Mouse (Mus musculus) forelimb bud, embryonic 11.5 days (tissue): ENCODE measurements around the gene Zfp580.
"Not testable (repeated sequence)": the region's sequence is repeated elsewhere in the genome, so short reads cannot be mapped to it uniquely, and the experiment has no call there.

Experiments
- DNase-seq: peaks from one replicate; pipeline ENCODE4 v3.0.0-alpha.2; 2012; ENCODE audit warnings: low read depth, low spot score

The Zfp580 gene

DNA sequence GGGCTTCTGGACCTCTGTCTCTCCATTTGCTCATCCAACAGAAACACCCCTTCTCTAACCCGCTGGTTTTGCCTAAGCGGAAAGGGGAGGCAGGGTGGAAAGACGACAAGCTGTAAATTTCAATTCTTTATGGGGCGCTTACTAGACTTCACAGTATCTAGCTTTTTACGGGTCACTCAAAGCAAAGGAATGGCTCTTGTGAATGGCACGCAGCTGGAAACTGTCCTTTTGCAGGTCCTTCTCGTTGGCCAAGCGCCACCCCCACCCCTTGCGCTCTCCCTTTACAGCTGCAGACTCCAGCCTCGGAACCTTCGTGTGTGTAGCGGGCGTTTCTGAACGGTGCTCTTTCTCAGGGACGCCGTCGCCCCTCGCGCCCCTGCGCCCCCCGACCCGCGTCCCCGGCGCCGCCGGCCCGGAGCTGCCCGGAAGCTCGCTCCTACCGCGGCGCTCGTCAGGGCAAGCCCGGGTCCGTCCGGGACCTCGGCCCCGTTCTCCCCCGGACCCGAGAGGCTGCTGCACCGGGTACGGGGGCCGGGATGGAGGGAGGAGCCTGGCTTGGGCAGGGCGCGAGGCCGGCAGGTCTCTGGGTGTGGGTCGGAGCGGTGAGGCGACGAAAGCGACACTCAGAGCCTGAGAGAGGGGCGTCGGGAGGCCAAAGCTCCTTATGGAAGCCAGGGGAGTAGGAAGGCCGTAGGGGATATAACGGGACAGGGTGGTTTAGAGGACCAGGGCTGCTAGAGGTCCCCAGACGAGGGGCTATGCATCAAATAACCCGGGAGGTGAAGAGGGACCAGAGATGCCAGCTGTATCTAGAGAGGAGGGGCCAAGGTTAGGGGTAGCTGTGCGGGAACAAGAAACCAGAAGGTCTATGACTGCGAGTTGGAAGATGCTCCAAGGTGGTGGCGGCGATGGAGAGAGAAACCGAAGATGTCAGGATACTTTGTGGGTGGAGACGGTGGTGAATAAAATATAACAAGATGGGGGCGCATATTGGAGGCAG lies at the start of gene Zfp580:
TSS of gene Zfp580 (plus strand) at position 346 of the 1,000 bp plus-strand sequence.
- peak; percentile 84 for DNase-seq

DNA sequence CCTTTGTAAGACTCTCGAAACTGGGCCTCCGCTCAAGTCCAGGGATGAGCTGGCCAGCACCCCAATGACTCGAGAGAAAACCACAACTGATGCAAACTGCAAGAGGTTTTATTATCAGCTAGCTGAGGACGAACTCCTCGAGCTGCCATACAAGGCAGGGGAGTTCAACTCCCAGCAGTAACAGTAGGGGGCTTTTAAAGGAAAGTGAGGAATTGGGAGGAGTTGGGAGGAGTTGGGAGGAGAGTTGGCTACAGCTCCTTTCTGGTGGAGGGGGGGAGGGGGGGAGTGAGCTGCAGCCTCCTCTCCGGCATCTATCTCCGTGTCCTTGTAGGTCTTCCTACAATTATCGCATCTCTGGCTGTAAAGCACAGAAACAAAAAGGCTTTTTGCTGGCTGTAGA lies 48.5 kb upstream of the Zfp580 start:
- DNase-seq, result not testable (repeated sequence)

DNA sequence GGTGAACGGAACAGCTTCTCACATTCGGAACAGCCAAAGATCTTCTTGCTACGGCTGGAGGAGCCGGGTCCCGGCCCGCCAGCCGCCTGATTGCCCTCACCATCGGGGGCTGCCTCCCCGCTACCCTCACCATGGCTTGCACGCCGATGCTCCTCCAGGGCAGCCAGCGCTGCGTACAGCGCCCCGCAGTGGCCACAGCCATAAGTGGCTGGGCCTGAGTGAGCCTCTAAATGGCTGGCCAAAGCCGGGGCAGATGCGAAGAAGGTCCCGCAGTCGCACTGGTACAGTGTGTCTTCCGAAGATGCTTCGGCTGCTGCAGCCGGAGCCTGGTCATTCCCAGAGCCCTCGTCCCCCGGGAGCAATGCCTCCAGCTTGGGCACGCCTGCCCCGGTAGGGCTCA lies 43.1 kb upstream of the Zfp580 start:
- no peak for DNase-seq

DNA sequence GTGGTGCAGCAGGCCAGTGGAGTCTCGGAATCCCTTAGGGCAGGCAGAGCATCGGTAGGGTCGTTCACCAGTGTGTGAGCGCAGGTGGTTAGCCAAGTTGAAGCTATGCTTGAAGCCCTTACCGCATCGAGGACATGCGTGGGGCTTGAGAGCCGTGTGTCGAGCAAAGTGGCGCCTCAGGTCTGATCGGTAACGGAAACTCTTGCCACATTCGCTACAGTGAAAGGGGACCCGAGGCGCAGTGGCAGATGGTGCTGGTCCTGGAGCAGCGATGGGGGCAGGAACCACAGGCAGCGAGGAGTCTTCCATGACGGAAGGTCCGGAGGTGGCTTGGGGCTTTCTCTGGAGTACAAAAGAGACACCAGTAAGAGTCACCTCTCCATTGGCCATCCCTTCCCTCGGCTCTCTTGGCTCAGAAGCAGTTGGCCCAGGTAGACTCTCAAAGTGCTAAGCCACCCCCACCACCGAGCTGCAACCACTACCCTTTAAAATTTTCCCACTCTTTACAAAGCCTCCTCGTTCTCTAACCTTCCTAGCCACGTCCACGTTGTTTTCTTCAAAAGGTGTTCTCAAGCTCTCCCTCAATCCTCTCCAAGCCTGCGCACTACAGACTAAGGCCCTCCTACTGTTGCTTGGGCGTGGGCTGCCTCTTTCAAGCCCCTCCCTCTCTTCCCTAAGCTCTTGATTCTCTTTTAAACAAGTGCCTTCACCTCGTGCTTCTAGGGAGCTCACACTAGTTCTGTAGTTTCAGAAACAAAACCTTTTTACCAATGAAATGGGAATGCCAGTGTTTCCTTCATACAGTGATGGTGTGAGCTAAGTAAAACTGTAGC lies 38.4 kb upstream of the Zfp580 start:
- DNase-seq, result no peak

DNA sequence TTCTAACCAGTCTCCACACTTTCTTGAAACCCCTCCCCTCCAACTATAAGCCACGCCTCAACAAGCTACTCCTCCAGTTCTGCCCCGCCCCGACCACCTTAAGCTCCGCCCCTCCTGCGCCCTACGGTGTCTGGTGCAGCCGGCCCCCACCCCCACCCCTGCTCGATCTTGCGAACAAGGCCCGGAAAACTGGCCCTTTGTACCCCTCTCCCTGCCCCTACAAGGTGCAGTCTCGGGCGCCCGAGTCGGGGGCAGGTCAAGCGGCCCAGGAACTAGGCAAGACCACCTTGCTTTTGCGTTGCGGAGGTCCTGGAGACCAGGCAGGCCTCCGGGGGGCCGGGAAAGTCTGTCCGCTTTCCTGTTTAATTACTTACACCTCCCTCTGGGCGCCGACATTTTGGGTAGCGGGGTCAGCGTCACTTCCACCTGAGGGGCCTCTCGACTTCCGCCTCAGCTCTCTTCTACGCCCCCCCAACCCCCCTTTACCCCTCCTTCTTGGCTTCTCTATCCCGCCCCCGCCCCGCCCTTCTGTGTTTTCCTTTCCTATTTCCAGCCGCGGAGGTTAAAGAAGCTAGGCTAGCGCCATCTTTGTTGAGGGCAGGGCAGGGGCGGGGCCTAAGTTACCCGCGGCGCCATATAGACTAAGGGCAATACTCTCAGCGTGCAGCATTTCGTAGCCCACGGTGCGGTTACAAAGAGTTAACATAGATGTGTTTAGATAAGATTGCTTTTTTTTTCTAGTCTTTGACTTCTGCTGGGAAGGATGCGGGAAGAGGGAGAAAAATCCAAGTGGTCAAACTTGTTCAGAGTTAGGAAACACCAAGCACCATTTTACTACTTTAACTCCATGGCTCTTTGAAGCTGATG lies 36.9 kb upstream of the Zfp580 start, which contains the start of the genes Zfp524 and Fiz1:
TSS of gene Zfp524 (plus strand) at position 165 of the 867 bp plus-strand sequence.
TSS of gene Fiz1 (minus strand) at position 447 of the 867 bp plus-strand sequence.
- peak; percentile 98 for DNase-seq

DNA sequence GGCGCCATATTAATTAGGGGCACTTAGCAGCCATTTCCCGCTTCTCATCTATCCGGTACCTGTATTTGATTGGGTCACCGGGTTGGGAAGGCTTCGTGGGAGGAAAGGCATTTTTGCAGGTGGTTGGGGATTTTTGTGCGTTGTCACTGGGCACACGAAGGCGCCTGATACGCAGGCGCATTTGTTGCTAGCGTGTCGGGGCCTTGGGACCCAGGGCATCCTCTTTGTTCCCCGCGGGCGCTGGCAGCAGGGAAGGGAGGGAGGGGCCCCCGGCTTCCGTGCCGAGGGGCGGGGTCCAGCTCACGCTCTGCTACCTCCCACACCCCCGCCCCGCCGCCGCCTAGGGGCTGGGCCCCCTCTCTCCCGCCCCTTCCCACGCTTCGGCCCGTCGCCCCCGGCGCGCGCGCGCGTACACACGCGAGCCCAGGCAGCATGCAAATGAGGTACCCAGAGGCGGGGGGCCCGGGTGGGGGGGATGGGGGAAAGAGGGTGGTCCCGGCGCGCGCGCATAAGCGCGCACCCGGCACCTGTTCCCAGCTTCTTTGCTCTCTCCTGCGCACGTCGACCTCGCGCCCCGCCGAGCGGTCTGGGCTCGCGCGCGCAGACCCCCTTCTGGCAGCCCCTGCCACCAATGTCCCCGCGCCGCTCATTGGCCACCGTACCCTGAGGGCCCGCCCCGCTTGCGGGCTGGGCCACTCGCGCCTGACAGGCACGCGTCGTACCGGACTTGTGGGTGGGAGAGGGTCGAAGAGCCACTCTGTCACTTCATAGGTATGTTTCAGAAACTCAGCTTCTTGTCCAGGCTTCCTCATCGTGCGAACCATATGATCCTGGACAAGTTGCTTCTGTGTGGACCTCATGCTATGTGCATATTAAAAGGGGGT lies 36.0 kb upstream of the Zfp580 start, which contains the start of gene Gm44973:
TSS of gene Gm44973 (plus strand) at position 379 of the 884 bp plus-strand sequence.
- DNase-seq, result peak; percentile 94

DNA sequence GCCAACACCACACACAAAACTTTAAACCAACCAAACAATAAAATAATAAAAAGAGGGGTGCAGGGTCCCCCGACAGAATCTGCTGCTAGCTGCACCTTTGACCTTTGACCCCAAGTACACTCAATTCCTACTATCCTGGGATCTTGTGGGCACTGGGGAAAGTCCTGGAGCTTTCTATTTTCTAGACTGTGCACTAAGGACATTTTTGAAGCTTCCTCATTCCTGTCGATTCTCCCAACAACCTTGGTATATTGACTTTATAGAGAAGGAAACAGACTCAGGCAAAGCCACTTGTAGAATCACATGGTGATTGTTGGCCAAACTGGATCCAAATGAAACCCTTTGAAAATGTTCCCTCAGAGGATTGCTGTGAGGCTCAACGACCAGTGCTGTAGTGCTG lies 35.3 kb upstream of the Zfp580 start:
- no peak for DNase-seq

DNA sequence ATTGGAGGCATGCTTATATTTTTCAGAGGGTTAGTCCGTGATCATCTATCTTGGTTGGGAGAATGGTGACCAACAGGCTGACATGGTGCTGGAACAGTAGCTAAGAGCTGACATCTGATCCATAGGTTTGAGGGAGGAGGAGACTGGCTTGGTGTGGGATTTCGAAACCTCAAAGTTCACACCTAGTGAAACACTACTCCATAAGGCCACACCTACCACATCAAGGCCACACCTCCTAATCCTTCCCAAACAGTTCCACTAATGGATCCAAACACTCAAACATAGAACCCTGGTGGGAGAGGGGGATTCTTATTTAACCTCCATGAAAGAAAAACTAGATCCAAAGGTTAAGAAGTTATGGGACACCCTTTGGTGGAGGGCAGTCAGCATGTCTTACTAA lies 34.4 kb upstream of the Zfp580 start:
- DNase-seq, result no peak

DNA sequence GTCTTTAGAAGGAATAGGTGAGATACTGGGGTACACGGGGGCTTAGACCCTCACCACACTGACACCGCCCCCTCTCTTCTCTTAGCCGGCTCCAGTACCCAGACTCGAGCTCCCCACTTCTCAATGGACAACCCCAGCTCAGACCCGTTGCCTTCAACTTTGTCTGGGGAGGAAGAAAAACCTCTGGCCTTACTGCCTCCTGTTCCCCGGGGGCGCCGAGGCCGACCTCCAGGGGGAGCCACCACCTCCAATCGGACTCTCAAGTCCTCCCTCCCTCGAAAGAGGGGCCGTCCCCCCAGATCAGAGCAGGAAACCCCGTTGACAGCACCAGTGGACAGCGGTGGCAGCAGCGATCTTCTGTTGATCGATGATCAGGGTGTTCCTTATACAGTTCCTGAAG lies 34.0 kb upstream of the Zfp580 start:
- DNase-seq, result no peak

DNA sequence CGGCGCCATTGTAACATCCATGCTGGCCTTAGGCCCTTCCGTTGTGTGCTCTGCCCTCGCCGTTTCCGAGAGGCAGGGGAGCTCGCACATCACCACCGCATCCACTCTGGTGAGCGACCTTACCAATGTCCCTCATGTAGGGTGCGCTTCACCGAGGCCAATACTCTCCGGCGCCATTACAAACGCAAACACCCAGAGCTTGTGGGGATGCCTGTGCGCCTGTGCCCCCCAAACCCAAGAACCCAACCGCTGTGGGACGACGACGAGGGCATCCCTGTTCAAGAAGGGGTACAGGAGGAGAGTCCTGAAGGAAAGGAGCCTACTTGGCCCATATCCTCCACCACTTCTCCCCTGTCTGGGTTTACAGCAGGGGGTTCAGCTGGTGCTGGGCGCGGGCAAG lies 33.4 kb upstream of the Zfp580 start:
- DNase-seq, result no peak

DNA sequence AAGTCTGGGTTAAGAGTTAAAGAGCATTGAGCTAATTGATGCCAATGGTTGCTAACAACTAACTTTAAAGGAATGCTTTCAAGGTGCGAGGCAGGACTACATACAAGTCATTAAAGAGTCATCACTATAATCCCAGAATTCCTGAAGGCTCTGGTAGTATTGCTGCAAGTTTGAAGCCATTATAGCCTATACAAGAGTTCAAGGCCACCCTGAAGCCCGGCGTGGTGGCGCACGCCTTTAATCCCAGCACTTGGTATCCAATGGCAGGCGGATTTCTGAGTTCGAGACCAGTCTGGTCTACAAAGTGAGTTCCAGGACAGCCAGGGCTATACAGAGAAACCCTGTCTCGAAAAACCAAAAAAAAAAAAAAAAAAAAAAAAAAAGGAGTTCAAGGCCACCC lies 31.8 kb upstream of the Zfp580 start:
- not testable (repeated sequence) for DNase-seq

DNA sequence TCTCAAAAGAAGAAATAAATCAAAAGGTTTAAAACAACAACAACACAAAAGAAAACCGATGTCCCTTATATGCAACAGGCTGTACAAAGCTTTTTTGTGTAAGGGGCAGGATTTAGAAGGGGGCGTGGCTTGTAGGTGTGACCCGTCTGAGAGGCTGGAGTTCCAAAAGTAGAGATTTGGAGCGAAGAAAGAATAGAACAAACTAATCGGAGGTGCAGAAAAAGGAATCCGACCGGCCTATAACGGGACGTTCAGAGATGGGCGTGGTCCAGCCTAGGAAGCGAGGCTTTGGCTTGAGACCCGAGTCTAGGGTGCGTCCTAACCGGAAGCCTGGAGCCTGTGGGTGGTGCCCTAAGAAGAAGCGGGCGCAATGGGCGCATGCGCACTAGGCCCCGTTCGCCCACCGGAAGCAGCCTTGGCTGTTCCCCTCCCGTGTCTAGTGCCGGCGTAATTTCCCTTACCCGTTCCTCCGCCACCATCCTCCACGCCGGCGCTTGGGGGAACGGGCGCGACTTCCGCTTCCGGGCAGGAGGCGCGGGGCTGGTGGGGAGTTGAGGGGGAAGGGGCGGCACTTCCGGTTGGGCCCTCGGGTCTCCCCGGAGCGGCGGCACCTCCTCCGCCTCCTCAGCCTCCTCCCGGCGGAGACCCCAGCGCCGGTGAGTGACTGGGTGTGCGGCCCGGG lies 31.2 kb upstream of the Zfp580 start, which contains the start of the genes Zfp865 and Ccdc106:
TSS of gene Zfp865 (plus strand) at position 377 of the 682 bp plus-strand sequence.
TSS of gene Ccdc106 (plus strand) at position 554 of the 682 bp plus-strand sequence.
- DNase-seq, result peak; percentile 99

DNA sequence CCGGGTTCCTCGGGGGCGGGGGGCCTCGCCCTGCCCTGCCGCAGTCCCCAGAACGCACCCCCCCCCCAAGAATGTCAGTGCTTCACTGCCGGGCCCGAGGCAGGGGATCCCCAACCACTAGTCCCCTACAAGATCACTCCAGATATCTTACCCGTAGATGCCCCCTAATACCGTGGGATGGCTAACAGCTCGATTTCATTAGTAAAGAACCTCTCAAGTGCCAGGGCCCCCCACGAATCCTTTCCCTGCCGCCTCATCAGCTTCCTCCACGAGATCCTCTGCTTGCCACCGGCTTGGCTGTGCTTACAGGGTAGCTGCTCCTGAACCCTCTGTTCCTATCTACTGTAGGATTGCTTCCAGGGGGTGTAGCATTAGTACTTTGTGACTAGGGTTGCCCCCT lies 30.7 kb upstream of the Zfp580 start:
- DNase-seq, result no peak

DNA sequence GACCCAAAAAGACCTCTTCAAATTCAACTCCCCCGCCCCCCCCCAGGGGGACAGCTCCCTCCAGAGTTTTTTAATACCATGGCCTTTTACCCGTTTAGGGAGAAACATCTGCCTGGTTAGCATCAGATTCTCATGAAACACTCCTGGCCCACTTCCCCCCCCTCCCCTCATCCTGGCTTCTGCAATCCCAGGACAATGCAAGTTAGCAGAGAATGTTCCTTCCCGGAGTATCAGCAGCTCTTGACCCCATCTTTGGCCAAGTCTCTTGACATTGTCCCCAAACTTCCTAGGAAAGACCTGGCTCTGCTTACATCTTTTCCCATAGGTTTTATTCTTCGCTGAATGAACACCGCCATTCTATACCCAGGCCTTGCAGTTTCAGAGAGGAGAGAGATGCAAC lies 30.1 kb upstream of the Zfp580 start:
- no peak for DNase-seq

DNA sequence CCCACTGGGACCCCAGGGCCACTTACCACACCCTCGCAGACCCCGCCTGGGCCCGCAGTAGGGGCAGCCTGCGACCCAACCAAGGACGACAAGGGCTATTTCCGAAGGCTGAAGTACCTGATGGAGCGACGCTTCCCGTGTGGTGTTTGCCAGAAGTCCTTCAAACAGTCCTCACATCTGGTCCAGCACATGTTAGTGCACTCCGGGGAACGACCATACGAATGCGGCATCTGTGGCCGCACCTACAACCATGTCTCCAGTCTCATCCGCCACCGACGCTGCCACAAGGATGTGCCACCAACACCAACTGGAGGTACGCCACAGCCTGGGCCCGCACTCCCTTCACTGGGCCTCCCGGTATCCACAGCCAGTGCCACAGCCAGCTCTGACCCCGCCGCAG lies 21.8 kb upstream of the Zfp580 start:
- no peak for DNase-seq

DNA sequence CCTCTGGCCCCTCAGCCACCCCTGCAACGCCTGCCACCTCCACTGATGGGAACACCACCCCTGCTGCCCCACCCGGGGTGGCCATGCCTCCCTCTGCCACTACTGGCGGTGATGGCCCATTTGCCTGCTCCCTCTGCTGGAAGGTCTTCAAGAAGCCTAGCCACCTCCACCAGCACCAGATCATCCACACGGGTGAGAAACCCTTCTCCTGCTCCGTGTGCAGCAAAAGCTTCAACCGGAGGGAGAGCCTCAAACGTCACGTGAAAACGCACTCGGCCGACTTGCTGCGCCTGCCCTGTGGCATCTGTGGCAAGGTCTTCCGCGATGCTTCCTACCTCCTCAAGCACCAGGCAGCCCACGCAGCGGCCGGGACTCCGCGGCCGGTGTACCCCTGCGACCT lies 21.4 kb upstream of the Zfp580 start:
- DNase-seq, result no peak

DNA sequence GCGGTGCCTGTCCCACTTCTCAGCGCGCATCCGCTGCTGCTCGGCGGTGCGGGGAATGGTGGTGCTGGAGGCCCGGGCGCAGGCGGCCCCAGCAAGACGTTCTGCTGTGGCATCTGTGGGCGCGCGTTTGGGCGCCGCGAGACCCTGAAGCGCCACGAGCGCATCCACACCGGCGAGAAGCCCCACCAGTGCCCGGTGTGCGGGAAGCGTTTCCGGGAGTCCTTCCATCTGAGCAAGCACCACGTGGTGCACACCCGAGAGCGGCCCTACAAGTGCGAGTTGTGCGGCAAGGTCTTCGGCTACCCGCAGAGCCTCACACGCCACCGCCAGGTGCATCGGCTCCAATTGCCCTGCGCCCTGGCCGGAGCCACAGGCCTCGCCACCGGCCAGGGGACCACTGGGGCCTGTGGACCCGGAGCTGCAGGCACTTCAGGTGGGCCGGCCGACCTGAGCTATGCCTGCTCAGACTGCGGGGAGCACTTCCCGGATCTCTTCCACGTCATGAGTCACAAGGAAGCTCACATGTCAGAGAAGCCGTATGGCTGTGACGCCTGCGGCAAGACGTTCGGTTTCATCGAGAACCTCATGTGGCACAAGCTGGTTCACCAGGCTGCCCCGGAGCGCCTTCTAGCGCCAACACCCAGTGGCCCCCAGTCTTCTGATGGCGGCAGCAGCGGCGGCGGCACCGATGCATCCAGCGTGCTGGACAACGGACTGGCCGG lies 20.6 kb upstream of the Zfp580 start:
- DNase-seq, result no peak

DNA sequence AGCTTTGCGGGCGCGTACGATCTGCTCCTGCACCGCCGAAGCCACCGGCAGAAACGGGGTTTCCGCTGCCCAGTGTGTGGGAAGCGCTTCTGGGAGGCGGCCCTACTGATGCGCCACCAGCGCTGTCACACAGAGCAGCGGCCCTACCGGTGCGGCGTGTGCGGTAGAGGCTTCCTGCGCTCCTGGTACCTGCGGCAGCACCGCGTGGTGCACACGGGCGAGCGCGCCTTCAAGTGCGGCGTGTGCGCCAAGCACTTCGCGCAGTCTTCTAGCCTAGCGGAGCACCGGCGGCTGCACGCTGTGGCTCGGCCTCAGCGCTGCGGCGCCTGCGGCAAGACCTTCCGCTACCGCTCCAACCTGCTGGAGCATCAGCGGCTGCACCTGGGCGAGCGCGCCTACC lies 19.8 kb upstream of the Zfp580 start:
- DNase-seq, result no peak

DNA sequence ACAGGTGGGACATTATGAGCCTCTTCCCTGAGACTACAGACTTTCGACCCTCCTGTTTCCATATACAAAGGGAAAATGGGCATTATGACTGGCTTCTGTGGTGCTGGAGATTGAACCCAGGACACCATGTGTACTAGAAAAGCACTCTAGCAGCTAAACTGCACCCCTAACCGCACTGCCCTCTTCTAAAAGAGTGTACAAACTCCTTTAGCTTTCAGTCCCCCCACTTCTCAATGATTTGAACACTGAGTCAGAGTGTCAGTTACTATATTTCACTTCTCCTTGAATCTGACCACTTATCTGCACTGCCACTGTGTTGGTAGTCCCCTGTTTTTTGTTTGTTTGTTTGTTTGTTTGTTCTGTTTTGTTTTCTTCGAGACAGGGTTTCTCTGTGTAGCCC lies 17.5 kb upstream of the Zfp580 start, which contains the start of gene 4632433K11Rik:
TSS of gene 4632433K11Rik (plus strand) at position 301 of the 400 bp plus-strand sequence.
- no peak for DNase-seq
